Mouse (Mus musculus) Patski (cell line): ENCODE measurements around the gene Sgo2a. TPM values are rescaled to one million over a fixed set of nuclear protein-coding genes. Genes with fewer than 3 reads are reported as not detected.

Experiments
- ATAC-seq: fragments of 100-300 bp; one replicate; pipeline ENCODE4 v1.8.0; 2021
- CTCF ChIA-PET: fragments of 350-600 bp; sonication (Branson Sonifier 250); formaldehyde crosslinking; loops from one replicate; lab custom pipeline; 2022; ENCODE audit warnings: inconsistent platforms; lab: Charles Lee
- POLR2A ChIA-PET: fragments of 350-600 bp; sonication (Branson Sonifier 250); formaldehyde crosslinking; loops from one replicate; lab custom pipeline; 2022; ENCODE audit warnings: antibody characterized with exemption, inconsistent platforms; lab: Charles Lee
- DNase-seq: peaks from one replicate; pipeline ENCODE4 v3.0.0-alpha.2; 2011; ENCODE audit warnings: low read depth, low spot score
- H3K27me3 ChIP-seq: fragments of 371-371 bp; one replicate; pipeline ENCODE4 v1.5.1; 2021
- CTCF ChIP-seq: fragments of 100-300 bp; IDR thresholded peaks from one replicate; pipeline ENCODE4 v1.5.1; 2021
- in situ Hi-C: fragments of 300-500 bp; cut with MboI; formaldehyde crosslinking; loops from 3 replicates; pipeline ENCODE4 v1.11.1; 2018; ENCODE audit warnings: low pct_unique_long_range_greater_than_20kb, mixed read lengths
- polyA plus RNA-seq: library from polyadenylated mRNA; unstranded; gene quantifications from one replicate; pipeline ENCODE4 v1.2.3, GENCODE M21; 2021

Sgo2a gene
- polyA plus RNA-seq, 1 experiment from 2014 or later = 12.0 TPM

GRCm38 (mm10) chr1:58056074-58056807, 60.5 kb downstream of the Sgo2a start:
- DNase-seq (no peak), ATAC-seq (no peak)
- in situ Hi-C loops = no loop called here
- TF ChIP-seq CTCF = no peak
- ChIA-PET CTCF (interaction anchor here (1.0 to 3.4 kb wide), 2 partner anchors 10 to 24 kb away, joined by 3 to 11 read pairs; no protein-coding TSS in a partner anchor), POLR2A (no interaction called here)
- H3K27me3 ChIP-seq = no peaks in the 10 kb centered on the region

DNA sequence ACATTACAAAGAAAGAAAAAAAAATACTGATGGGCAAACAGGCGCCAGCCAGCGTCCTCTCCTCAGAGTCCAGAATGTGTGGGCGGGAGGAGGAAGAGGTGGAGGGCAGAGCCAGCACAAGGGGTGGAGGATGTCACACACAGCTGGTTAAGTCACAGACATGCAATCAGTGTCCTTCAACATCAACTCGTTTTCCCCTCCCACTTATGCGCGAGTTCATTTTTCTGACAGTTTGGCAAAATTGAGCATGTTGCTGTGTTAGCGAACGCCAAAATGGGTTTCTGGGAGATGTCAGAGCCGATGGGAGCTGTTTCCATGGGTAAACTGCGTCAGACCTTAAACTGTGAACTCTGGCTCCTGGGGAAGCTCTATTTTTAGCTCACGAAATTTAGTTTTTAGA, 61.2 kb downstream of the Sgo2a start:
- ChIA-PET CTCF (interaction anchor here (2.2 to 3.4 kb wide), 2 partner anchors 10 to 13 kb away, joined by 6 to 11 read pairs; no protein-coding TSS in a partner anchor), POLR2A (no interaction called here)
- ATAC-seq = no peak
- no peak for DNase-seq
- no peaks in the 10 kb centered on the region for H3K27me3 ChIP-seq
- TF ChIP-seq CTCF = no peak
- in situ Hi-C loops = no loop called here

DNA sequence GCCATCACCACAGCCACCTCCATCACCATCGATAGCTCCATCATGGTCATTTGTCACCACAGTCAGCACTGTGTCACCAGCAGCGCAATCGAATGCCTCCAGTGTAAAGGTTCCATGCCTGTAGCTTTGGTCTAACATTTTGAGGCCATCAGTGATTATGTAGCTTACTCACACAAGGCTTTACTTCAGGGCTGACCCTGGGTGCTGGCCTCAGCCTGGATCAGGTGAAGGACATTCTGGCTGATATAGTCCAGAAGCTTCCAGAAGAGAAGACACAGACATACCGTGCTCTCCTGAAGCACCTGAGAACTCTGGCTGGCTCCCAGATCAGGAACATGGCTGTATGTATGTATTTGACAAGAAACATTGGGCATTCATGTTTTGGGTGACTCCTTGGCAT, 63.1 kb downstream of the Sgo2a start:
- ChIA-PET CTCF (interaction anchor here (2.2 to 3.4 kb wide), 2 partner anchors 12 to 15 kb away, joined by 6 to 11 read pairs; no protein-coding TSS in a partner anchor), POLR2A (no interaction called here)
- in situ Hi-C loops = no loop called here
- DNase-seq = no peak
- no peaks in the 10 kb centered on the region for H3K27me3 ChIP-seq
- no peak for ATAC-seq
- no peak for TF ChIP-seq CTCF

- H3K27me3 ChIP-seq = no peaks in the 10 kb centered on the region
- no peak for TF ChIP-seq CTCF
- CTCF ChIA-PET = no interaction called here
- DNase-seq (no peak), ATAC-seq (no peak)
- in situ Hi-C loops = no loop called here
- POLR2A ChIA-PET = no interaction called here
Observed at GRCm38 (mm10) chr1:58062131-58062530, 66.4 kb downstream of the Sgo2a start.

DNA sequence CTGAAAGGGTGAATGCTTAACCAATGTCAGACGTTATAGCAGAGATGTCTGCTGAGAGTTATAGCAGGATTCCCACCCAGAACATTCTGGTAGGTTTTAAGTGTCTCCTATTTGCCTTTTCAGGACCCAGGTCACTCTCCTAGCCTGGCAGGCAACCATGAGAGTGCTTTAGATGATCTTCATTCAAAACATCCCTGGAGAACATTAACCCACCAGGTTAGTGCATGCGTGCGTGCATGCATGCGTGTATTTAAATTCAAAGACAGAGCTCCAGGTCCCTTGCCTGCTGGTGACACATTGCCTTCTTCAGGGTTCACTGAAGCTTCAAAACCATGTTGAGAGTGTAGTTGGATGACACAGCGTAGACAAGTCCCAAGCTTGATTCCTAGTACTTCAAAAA, 69.4 kb downstream of the Sgo2a start:
- ATAC-seq = no peak
- in situ Hi-C loops = no loop called here
- no peak for TF ChIP-seq CTCF
- no peak for DNase-seq
- CTCF ChIA-PET = interaction anchor here (1.3 to 1.5 kb wide), 2 partner anchors 21 to 34 kb away, joined by 3 read pairs; no protein-coding TSS in a partner anchor
- POLR2A ChIA-PET = no interaction called here
- H3K27me3 ChIP-seq = no peaks in the 10 kb centered on the region

DNA sequence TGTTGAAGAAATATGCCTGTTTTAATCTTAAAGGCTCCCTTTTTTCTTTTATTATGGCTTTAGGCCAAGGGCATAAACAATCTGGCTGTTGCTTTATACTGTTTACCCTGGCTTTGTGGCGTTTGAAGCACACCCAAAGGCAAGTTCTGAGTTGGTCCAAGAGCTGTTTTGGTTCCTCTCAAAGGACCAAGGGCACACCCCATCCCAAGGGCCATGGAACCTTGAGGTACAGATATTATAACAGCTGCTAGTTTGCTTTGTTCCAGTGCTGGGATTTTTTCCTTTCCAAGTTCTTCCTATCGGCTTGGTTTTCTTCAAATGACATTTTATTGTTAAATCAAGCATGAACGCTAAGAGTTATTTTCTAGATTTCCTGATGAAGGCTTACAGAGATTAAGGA, 69.8 kb downstream of the Sgo2a start:
- POLR2A ChIA-PET = interaction anchor here (0.7 kb wide), 1 partner anchor 15 kb away, joined by 3 read pairs; no protein-coding TSS in a partner anchor
- CTCF ChIA-PET = interaction anchor here (1.3 to 1.5 kb wide), 2 partner anchors 21 to 34 kb away, joined by 3 read pairs; no protein-coding TSS in a partner anchor
- no peak for DNase-seq
- no peak for TF ChIP-seq CTCF
- in situ Hi-C loops = no loop called here
- no peaks in the 10 kb centered on the region for H3K27me3 ChIP-seq
- no peak for ATAC-seq

GRCm38 (mm10) chr1:58069181-58069580, 73.4 kb downstream of the Sgo2a start:
- no peak for DNase-seq
- in situ Hi-C loops = no loop called here
- no peaks in the 10 kb centered on the region for H3K27me3 ChIP-seq
- CTCF ChIA-PET = interaction anchor here (1.6 kb wide), 2 partner anchors 11 to 73 kb away, joined by 3 to 5 read pairs; no protein-coding TSS in a partner anchor
- no peak for ATAC-seq
- POLR2A ChIA-PET = interaction anchor here (0.7 kb wide), 1 partner anchor 656 kb away, joined by 3 read pairs; no protein-coding TSS in a partner anchor
- no peak for TF ChIP-seq CTCF

DNA sequence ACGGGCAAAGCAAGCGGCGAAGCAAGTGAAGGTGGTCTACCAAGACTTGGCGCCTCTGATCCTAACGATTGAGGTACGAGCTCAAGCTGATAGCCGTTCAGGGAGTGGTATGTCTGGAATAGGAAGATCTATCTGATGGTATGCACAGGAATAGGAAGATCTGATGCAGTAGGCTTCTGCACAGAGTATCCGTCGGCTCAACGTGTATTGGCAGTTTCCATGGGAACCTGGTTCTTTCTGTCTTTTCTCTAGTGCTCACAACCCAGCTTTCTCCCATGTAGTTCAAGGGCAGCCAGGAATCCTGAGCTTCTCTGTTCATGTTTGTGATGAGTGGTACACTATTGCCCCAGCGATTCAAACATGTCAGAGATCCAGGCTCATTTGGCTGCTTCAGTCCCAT, 74.3 kb downstream of the Sgo2a start:
- no peaks in the 10 kb centered on the region for H3K27me3 ChIP-seq
- in situ Hi-C loops = no loop called here
- ChIA-PET POLR2A (no interaction called here), CTCF (interaction anchor here (1.6 kb wide), 2 partner anchors 10 to 73 kb away, joined by 3 to 5 read pairs; no protein-coding TSS in a partner anchor)
- no peak for DNase-seq
- no peak for TF ChIP-seq CTCF
- no peak for ATAC-seq

GRCm38 (mm10) chr1:58071006-58071405, 75.2 kb downstream of the Sgo2a start:
- in situ Hi-C loops = no loop called here
- no peaks in the 10 kb centered on the region for H3K27me3 ChIP-seq
- no peak for TF ChIP-seq CTCF
- ChIA-PET CTCF (no interaction called here), POLR2A (no interaction called here)
- no peak for ATAC-seq
- no peak for DNase-seq

DNA sequence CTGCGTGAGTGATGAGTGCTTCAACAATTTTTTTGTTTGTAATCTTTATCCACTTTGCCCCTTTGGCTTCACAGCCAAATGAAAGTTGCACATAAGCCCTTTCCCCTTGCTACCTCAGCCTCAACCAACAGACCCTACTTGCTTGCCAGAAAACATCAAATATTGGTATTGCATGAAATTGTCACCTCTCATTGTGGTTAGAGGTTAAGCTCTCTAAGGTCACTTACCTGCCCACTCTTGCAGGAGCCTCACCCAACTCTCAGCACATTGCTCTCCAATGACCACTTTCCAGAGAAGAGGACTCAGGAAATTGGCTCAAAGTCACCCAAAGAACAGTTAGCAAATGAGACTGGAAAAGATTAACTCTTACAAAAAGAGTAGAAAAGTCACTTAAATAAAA, 75.7 kb downstream of the Sgo2a start:
- ChIA-PET CTCF (no interaction called here), POLR2A (no interaction called here)
- ATAC-seq = no peak
- no peaks in the 10 kb centered on the region for H3K27me3 ChIP-seq
- in situ Hi-C loops = no loop called here
- no peak for TF ChIP-seq CTCF
- DNase-seq = no peak

DNA sequence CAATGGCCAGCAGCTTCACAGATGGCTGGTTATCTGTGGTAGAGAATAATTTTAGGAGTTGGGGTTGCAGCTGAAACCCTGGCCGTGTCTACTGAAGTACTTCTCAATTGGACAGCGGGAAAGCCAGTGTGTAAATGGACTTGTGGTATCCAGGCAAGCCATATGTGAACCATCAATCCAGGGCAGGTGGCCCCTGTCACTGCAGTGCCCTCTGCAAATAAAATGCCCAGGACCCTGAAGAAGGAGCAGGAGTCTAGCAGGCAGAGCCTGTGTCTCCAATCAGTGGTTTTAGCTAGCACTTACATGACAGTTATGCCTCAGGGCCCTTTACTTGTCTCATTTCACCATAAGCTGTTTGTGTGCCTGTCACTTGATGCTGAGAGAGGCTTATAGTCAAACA, 76.6 kb downstream of the Sgo2a start:
- DNase-seq = no peak
- ChIA-PET POLR2A (no interaction called here), CTCF (no interaction called here)
- ATAC-seq = no peak
- no peaks in the 10 kb centered on the region for H3K27me3 ChIP-seq
- no peak for TF ChIP-seq CTCF
- in situ Hi-C loops = no loop called here
